Mouse (Mus musculus) adrenal gland, postnatal 10 days (tissue): Measurements from ENCODE around the gene Rnf5. TPM values are rescaled to one million over a fixed set of nuclear protein-coding genes. Genes with fewer than 3 reads are reported as not detected.

ENCODE experiments used
- total RNA-seq, 2 experiments: library from RNA; stranded (reverse); gene quantifications; 2 replicates each; pipeline ENCODE4 v1.2.3; 2021

Gene Rnf5
- total RNA-seq, 2 experiments from 2014 or later = 70.4 to 71.5 TPM

Other genes with a start within 250 kb of the Rnf5 start
- under 1 TPM; 0.48 to 0.66 TPM for gene Btnl2, start 248.9 kb downstream of the Rnf5 start, total RNA-seq
- gene Btnl1, start 226.6 kb downstream of the Rnf5 start, total RNA-seq = not detected
- 1 to 10 TPM; 1.5 to 3.6 TPM for gene BC051142, start 204.9 kb downstream of the Rnf5 start, total RNA-seq
- not detected for gene Btnl4, start 126.4 kb downstream of the Rnf5 start, total RNA-seq
- gene Btnl6, start 86.3 kb downstream of the Rnf5 start, total RNA-seq = not detected
- 10 to 100 TPM; 34.9 to 36.3 TPM for gene Notch4, start 39.4 kb downstream of the Rnf5 start, total RNA-seq
- gene Gpsm3, start 13.9 kb downstream of the Rnf5 start, total RNA-seq = 10 to 100 TPM; 11.0 to 12.1 TPM
- gene Pbx2, start 12.4 kb downstream of the Rnf5 start, total RNA-seq = 10 to 100 TPM; 39.0 to 52.4 TPM
- 1 to 10 TPM; 2.0 to 4.3 TPM for gene Ager, start 5.8 kb downstream of the Rnf5 start, total RNA-seq
- gene Agpat1, start 572 bp upstream of the Rnf5 start, total RNA-seq = 10 to 100 TPM; 92.7 TPM
- 1 to 10 TPM; 6.1 to 9.9 TPM for gene Egfl8, start 12.3 kb upstream of the Rnf5 start, total RNA-seq
- gene Ppt2, start 24.8 kb upstream of the Rnf5 start, total RNA-seq = 10 to 100 TPM; 47.8 to 48.0 TPM
- gene Prrt1, start 25.8 kb upstream of the Rnf5 start, total RNA-seq = 1 to 10 TPM; 4.5 to 7.9 TPM
- gene Fkbpl, start 41.1 kb upstream of the Rnf5 start, total RNA-seq = 10 to 100 TPM; 11.8 to 14.4 TPM
- 10 to 100 TPM; 37.8 to 40.1 TPM for gene Atf6b, start 43.5 kb upstream of the Rnf5 start, total RNA-seq
- 10 to 100 TPM; 40.6 to 47.3 TPM for gene Tnxb, start 66.8 kb upstream of the Rnf5 start, total RNA-seq
- 100 to 1,000 TPM in 1 of 2 experiments, 10 to 100 TPM in 1; 88.4 to 156 TPM for gene C4b, start 140.2 kb upstream of the Rnf5 start, total RNA-seq
- 1,000 to 10,000 TPM; 2,477 to 2,588 TPM for gene Cyp21a1, start 200.9 kb upstream of the Rnf5 start, total RNA-seq
- gene Stk19, start 233.3 kb upstream of the Rnf5 start, total RNA-seq = 10 to 100 TPM; 31.8 to 33.0 TPM
- 10 to 100 TPM; 45.1 to 52.2 TPM for gene Dxo, start 233.3 kb upstream of the Rnf5 start, total RNA-seq
- gene Skiv2l, start 246.5 kb upstream of the Rnf5 start, total RNA-seq = 10 to 100 TPM; 49.2 to 60.8 TPM
- 10 to 100 TPM; 44.2 to 48.4 TPM for gene Nelfe, start 246.7 kb upstream of the Rnf5 start, total RNA-seq